Mouse (Mus musculus): ENCODE measurements at regions not wholly inside any gene's neighbourhood (a gene's known extent, or its start where the extent isn't known, plus 50 kb on each side); places are given as distances from the start of the nearest gene placed in this dataset.

DNA sequence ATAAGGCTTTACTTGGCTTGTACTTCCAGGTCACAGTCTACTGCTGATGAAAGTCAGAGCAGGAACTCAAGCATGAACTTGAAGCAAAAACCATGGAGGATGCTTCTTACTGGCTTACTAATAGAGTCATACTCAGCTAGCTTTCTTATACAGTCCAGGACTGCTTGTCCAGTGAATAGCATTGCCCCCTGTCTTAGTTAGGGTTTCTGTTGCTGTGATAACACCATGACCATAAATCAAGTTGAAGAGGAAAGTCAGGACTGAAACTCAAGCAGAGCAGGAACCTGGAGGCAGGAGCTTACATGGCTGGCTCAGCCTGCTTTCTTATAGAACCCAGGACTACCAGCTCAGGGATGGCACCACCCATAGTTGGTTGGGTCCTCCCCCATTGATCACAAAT is 602.9 kb upstream of the Auts2 start:
- H3K4me1 ChIP-seq (ENCODE audit: control insufficient read depth, insufficient read depth, low read length), result no peaks in the 10 kb centered on the region
- no peak for DNase-seq
- no peaks in the 10 kb centered on the region; the same call in 1 of the 2 replicates for H3K27me3 ChIP-seq (replicated peaks; ENCODE audit: control insufficient read depth, insufficient read depth, low read length)

DNA sequence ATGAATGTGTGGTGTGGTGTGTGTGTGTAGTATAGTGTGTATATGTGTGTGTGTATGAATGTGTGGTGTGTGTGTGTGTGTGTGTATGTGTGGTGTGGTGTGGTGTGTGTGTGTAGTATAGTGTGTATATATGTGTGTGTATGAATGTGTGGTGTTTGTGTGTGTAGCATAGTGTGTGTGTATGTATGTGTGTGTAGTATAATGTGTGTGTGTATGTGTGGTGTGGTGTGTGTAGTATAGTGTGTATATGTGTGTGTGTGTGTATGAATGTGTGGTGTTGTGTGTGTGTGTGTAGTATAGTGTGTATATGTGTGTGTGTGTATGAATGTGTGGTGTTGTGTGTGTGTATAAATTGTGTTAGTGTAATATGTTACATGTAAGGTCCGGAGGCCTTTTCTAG is 600.5 kb upstream of the Auts2 start:
- no peak overlapping the region for H3K4me3 ChIP-seq (ENCODE audit: insufficient read depth, low read depth, low read length)
- no peaks in the 10 kb centered on the region for H3K36me3 ChIP-seq (ENCODE audit: control insufficient read depth, insufficient read depth, low read length)
- no peak overlapping the region for H3K27ac ChIP-seq (ENCODE audit: insufficient read depth, low read depth, low read length)
- no peak for DNase-seq
- no peaks in the 10 kb centered on the region for H3K27me3 ChIP-seq (replicated peaks; ENCODE audit: control insufficient read depth, insufficient read depth, low read length)
- WGBS, result 90% methylated on average over 1 of the region's 1 CpGs
- no peaks in the 10 kb centered on the region for H3K4me1 ChIP-seq (ENCODE audit: control insufficient read depth, insufficient read depth, low read length)
- no peak for TF ChIP-seq CTCF (conservative IDR thresholded peaks at IDR 0.05; ENCODE audit: insufficient read depth, insufficient read length, low read depth, low read length)
- TF ChIP-seq POLR2A (IDR thresholded peaks at IDR 0.05; ENCODE audit: low read depth, low read length), result no peak

More for the DNA sequence above, 602.9 kb upstream of the Auts2 start:
- Histone ChIP-seq H3K36me3 (ENCODE audit: control insufficient read depth, insufficient read depth, low read length) (no peaks in the 10 kb centered on the region), H3K4me3 (ENCODE audit: insufficient read depth, low read depth, low read length) (no peak overlapping the region), H3K27ac (ENCODE audit: insufficient read depth, low read depth, low read length) (no peak overlapping the region)
- TF ChIP-seq POLR2A (IDR thresholded peaks at IDR 0.05; ENCODE audit: low read depth, low read length) (no peak), CTCF (conservative IDR thresholded peaks at IDR 0.05; ENCODE audit: insufficient read depth, insufficient read length, low read depth, low read length) (no peak)

DNA sequence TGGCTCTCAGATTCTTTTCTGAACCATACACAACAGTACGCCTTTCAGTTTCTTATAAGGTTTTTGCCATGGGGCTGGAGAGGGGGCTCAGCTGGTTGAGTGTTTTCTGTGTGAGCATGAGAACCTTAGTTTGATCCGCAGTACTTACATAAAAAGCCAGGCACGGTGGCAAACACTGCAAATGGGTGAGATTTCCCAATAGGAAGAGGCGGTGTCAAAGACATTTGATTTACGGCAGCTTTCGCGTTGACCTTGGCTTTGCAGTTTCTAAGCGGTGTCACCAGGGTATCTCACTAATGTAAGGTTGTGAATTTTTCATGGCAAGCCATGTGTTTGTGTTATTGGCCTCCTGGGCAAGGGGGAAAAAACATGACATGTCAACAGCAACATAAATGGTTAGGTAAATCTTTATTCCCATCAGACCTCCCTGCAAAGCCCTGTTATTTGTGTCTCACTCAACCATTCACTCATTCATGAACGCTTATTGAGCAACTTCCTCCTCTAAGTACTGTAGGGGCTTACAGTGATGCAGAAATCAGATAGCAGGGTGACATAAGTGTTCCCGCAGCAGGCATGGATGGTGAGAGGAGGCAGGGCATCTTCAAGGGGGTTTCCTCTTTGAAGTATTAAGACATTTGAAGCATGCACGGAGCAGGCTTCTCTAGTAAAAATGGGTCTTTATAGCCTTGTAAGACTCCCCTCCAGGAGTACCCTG is 599.4 kb upstream of the Auts2 start:
- 52% methylated on average over 11 of the region's 11 CpGs for WGBS
- Histone ChIP-seq H3K4me3 (ENCODE audit: insufficient read depth, low read depth, low read length) (no peak overlapping the region), H3K27ac (ENCODE audit: insufficient read depth, low read depth, low read length) (no peak overlapping the region), H3K27me3 (replicated peaks; ENCODE audit: control insufficient read depth, insufficient read depth, low read length) (no peaks in the 10 kb centered on the region), H3K36me3 (ENCODE audit: control insufficient read depth, insufficient read depth, low read length) (no peaks in the 10 kb centered on the region), H3K4me1 (ENCODE audit: control insufficient read depth, insufficient read depth, low read length) (no peaks in the 10 kb centered on the region)
- TF ChIP-seq CTCF (conservative IDR thresholded peaks at IDR 0.05; ENCODE audit: insufficient read depth, insufficient read length, low read depth, low read length) (no peak), POLR2A (IDR thresholded peaks at IDR 0.05; ENCODE audit: low read depth, low read length) (no peak)
- no peak for DNase-seq

DNA sequence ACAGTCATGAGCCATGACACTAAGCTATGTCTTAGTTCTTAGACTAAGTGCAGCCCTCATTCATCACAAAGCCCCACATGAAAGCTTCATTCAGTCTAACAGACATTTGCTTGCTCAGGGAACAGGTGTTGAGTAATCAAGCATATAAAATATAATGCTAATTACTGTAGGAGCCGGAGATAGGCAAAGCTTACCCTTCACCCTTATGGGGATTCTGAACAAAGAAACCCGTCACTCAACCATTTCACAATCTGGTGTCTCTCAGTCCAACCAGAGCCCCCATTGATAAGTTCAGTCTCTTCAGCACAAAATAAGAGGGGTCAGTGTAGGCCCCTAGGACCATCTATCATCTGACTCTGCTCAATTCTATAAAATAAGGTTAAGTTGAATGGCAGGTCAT is 587.9 kb upstream of the Auts2 start:
- Histone ChIP-seq H3K27ac (ENCODE audit: insufficient read depth, low read depth, low read length) (no peak overlapping the region), H3K4me3 (ENCODE audit: insufficient read depth, low read depth, low read length) (no peak overlapping the region), H3K36me3 (ENCODE audit: control insufficient read depth, insufficient read depth, low read length) (no peaks in the 10 kb centered on the region), H3K27me3 (replicated peaks; ENCODE audit: control insufficient read depth, insufficient read depth, low read length) (no peaks in the 10 kb centered on the region), H3K4me1 (ENCODE audit: control insufficient read depth, insufficient read depth, low read length) (no peaks in the 10 kb centered on the region)
- 86% methylated on average over 2 of the region's 2 CpGs for WGBS
- DNase-seq, result no peak
- TF ChIP-seq CTCF (conservative IDR thresholded peaks at IDR 0.05; ENCODE audit: insufficient read depth, insufficient read length, low read depth, low read length), result no peak
- TF ChIP-seq POLR2A (IDR thresholded peaks at IDR 0.05; ENCODE audit: low read depth, low read length), result no peak

DNA sequence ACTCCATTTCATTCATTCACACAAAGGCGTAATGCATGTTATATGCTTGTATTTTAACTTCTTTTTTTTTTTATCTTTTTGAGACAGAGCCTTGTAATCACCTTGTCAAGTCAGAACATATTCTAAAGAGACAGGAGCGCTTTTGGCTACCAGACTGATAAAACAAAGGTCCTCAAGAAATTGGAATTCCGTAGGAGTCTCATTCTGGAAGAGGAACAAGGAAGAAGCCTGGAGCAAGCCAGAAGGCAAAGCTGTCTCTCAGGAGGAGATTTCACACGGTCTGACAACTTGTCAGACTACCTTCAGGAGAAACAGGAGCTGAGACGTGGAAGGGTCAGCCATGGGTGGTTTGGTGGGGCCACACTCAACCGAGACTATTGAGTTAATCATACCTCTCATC is 587.2 kb upstream of the Auts2 start:
- no peak for DNase-seq
- H3K4me1 ChIP-seq (ENCODE audit: control insufficient read depth, insufficient read depth, low read length), result no peaks in the 10 kb centered on the region
- H3K27me3 ChIP-seq (replicated peaks; ENCODE audit: control insufficient read depth, insufficient read depth, low read length), result no peaks in the 10 kb centered on the region
- no peaks in the 10 kb centered on the region for H3K36me3 ChIP-seq (ENCODE audit: control insufficient read depth, insufficient read depth, low read length)
- WGBS, result 75% methylated on average over 6 of the region's 6 CpGs
- H3K27ac ChIP-seq (ENCODE audit: insufficient read depth, low read depth, low read length), result no peak overlapping the region
- no peak overlapping the region for H3K4me3 ChIP-seq (ENCODE audit: insufficient read depth, low read depth, low read length)
- TF ChIP-seq CTCF (conservative IDR thresholded peaks at IDR 0.05; ENCODE audit: insufficient read depth, insufficient read length, low read depth, low read length) (no peak), POLR2A (IDR thresholded peaks at IDR 0.05; ENCODE audit: low read depth, low read length) (no peak)

DNA sequence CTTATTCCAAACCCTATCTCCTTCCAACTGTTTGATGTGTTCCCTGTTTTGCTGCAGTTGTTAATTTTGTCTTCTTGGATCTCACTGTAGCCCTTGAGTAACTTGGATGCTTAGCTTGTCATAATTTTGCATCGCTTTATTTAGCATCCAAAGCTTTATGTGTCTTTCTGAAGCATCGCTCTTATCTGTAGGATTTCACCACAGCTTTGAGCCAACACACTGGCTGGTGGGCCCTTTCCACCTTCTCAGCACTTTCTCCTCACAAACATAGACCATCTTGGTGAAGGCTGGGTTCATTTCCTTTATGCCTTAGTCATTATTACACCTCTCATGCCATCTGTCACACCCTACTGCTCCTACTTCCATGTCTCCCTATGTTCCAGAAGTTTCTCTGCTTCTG is 581.1 kb upstream of the Auts2 start:
- TF ChIP-seq CTCF (conservative IDR thresholded peaks at IDR 0.05; ENCODE audit: insufficient read depth, insufficient read length, low read depth, low read length) (no peak), POLR2A (IDR thresholded peaks at IDR 0.05; ENCODE audit: low read depth, low read length) (no peak)
- H3K36me3 ChIP-seq (ENCODE audit: control insufficient read depth, insufficient read depth, low read length), result no peaks in the 10 kb centered on the region
- no peak for DNase-seq
- H3K4me3 ChIP-seq (ENCODE audit: insufficient read depth, low read depth, low read length), result no peak overlapping the region
- WGBS, result 95% methylated on average over 2 of the region's 2 CpGs
- H3K27me3 ChIP-seq (replicated peaks; ENCODE audit: control insufficient read depth, insufficient read depth, low read length), result no peaks in the 10 kb centered on the region
- H3K4me1 ChIP-seq (ENCODE audit: control insufficient read depth, insufficient read depth, low read length), result no peaks in the 10 kb centered on the region
- H3K27ac ChIP-seq (ENCODE audit: insufficient read depth, low read depth, low read length), result no peak overlapping the region

DNA sequence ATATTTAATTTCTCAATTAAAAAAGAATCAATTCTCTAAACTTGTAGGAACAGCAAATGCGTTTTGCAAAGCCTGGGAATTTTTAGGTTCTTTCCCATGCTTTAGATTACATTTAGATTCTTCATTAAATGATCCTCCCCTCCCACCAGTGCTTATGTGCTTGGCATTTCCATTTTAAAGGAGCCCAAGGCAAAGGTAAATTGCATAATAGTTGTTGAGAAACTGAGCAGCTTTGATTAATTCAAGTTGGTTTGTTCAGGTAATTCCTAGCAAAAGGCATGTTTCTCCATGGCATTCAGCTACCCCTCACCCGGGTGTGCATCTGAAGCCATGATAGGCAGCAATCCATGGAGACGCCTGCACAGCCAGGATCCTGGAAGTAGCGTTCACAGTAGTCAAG is 570.8 kb upstream of the Auts2 start:
- H3K27ac ChIP-seq (ENCODE audit: insufficient read depth, low read depth, low read length), result no peak overlapping the region
- no peaks in the 10 kb centered on the region for H3K27me3 ChIP-seq (replicated peaks; ENCODE audit: control insufficient read depth, insufficient read depth, low read length)
- H3K4me3 ChIP-seq (ENCODE audit: insufficient read depth, low read depth, low read length), result no peak overlapping the region
- no peaks in the 10 kb centered on the region for H3K36me3 ChIP-seq (ENCODE audit: control insufficient read depth, insufficient read depth, low read length)
- DNase-seq, result no peak
- TF ChIP-seq CTCF (conservative IDR thresholded peaks at IDR 0.05; ENCODE audit: insufficient read depth, insufficient read length, low read depth, low read length) (no peak), POLR2A (IDR thresholded peaks at IDR 0.05; ENCODE audit: low read depth, low read length) (no peak)
- WGBS, result 82% methylated on average over 4 of the region's 4 CpGs
- no peaks in the 10 kb centered on the region for H3K4me1 ChIP-seq (ENCODE audit: control insufficient read depth, insufficient read depth, low read length)
